Mouse (Mus musculus): ENCODE results near the gene Arfgap3.

- TF ChIP-seq CTCF (conservative IDR thresholded peaks at IDR 0.05; ENCODE audit: insufficient read depth, insufficient read length, low read depth, low read length) (0 out of 2 replicates have a peak, but pooled peaks have one; percentile 16), POLR2A (IDR thresholded peaks at IDR 0.05; ENCODE audit: low read depth, low read length) (no peak)
These were observed 51.2 kb downstream of the Arfgap3 start for GRCm38 (mm10) chr15:83298810-83299209.

All from kidney, adult 2 months (tissue).